Comparison of ENCODE assay signal across 16 mouse cellular contexts in the genomic region with DNA sequence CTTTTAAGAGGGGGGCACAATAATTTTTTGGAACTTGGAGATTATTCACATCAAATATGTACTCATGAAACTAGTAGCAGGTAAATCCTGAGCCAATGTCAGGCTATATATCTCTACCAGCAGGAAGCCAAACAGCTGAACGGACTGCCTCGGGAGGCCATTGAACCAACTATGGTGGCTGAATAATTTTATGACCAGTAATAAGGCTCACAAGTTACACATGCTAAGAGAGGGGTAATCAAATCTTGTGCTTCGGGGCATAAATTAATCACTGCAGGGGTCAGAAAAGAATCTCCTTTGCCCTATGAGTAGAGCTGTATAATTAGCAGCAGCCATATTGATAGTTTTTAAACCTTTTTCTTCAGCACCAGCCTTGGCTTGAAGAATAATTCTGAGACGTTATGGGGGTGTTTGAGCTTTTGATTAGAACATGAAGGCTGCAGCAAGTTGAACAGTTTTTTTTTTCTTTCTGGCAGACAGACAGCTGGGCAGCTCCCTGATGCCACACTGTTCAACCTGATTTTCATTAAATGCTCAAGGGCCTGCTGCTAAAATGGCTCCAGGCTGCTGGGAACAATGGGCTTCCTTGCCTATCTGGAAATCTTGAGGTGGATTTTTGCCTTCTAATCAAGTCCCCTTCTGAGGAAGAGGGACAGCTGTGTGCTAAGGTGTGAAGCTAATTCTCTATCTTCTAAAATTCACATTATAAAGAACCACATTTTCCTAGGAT.
DNase-seq lines count a peak whose midpoint lies in the region; ATAC-seq and TF ChIP-seq lines count a peak whose summit lies in the region.
"Had no signal": no experiment of that assay in that cellular context is flagged by ENCODE, and none has a peak within 500 bp of the region (broad histone marks: within the 10 kb centered on the region; RNA-seq: fewer than 3 reads in every experiment).

No protein-coding gene starts in this region.

- H3K9ac ChIP-seq in forebrain, embryonic 12.5 days: no peak overlapping the region
- H3K9ac ChIP-seq in forebrain, embryonic 16.5 days (replicated peaks; ENCODE audit: low read depth, low read length): no peak overlapping the region
- H3K9ac ChIP-seq in hindbrain, postnatal 0 days (replicated peaks; ENCODE audit: low read length): no peak overlapping the region
- no peak overlapping the region for H3K9ac ChIP-seq in midbrain, embryonic 16.5 days (ENCODE audit: low read depth, low read length)
- no peak overlapping the region for H3K9ac ChIP-seq in liver, postnatal 0 days (replicated peaks)
- H3K9ac ChIP-seq: liver, embryonic 13.5 days had no signal

- H3K4me3 ChIP-seq in forebrain, embryonic 12.5 days (replicated peaks): no peak overlapping the region
- no peak overlapping the region for H3K4me3 ChIP-seq in forebrain, embryonic 16.5 days (replicated peaks; ENCODE audit: low read length)
- no peak overlapping the region for H3K4me3 ChIP-seq in hindbrain, postnatal 0 days (ENCODE audit: low read length)
- H3K4me3 ChIP-seq in midbrain, embryonic 16.5 days (ENCODE audit: low read depth, low read length): no peak overlapping the region
- no peak overlapping the region for H3K4me3 ChIP-seq in liver, postnatal 0 days (ENCODE audit: low read depth, low read length)
- H3K4me3 ChIP-seq: heart, adult 2 months; left cerebral cortex, adult 2 months; liver, embryonic 13.5 days had no signal

- H3K36me3 ChIP-seq in forebrain, embryonic 12.5 days (replicated peaks): no peaks in the 10 kb centered on the region
- no peaks in the 10 kb centered on the region for H3K36me3 ChIP-seq in forebrain, embryonic 16.5 days (ENCODE audit: control insufficient read depth, insufficient read depth)
- H3K36me3 ChIP-seq in hindbrain, postnatal 0 days (ENCODE audit: insufficient read depth, low read length): no peaks in the 10 kb centered on the region
- no peaks in the 10 kb centered on the region for H3K36me3 ChIP-seq in midbrain, embryonic 16.5 days (ENCODE audit: control insufficient read depth, insufficient read depth, low read length)
- H3K36me3 ChIP-seq in liver, postnatal 0 days (replicated peaks; ENCODE audit: insufficient read depth, low read length): no peaks in the 10 kb centered on the region
- H3K36me3 ChIP-seq: liver, embryonic 13.5 days had no signal

- H3K27ac ChIP-seq in forebrain, embryonic 12.5 days: 0 out of 2 replicates have a peak overlapping the region, but pooled peaks have one; percentile 25
- no peak overlapping the region for H3K27ac ChIP-seq in forebrain, embryonic 16.5 days (ENCODE audit: low read length)
- H3K27ac ChIP-seq in hindbrain, postnatal 0 days: no peak overlapping the region
- H3K27ac ChIP-seq in midbrain, embryonic 16.5 days (ENCODE audit: low read length): peak overlapping the region; percentile 35; the same call in 1 of the 2 replicates
- H3K27ac ChIP-seq in liver, postnatal 0 days (ENCODE audit: low read depth): no peak overlapping the region
- H3K27ac ChIP-seq: heart, adult 2 months; left cerebral cortex, adult 2 months; liver, embryonic 13.5 days had no signal

- H3K4me1 ChIP-seq in forebrain, embryonic 12.5 days: 0 out of 2 replicates have a peak, but pooled peaks cover 5% of the 10 kb centered on the region
- H3K4me1 ChIP-seq in forebrain, embryonic 16.5 days (replicated peaks; ENCODE audit: control insufficient read depth, insufficient read depth, low read length): no peaks in the 10 kb centered on the region
- H3K4me1 ChIP-seq in hindbrain, postnatal 0 days (ENCODE audit: insufficient read depth, low read length): 0 out of 2 replicates have a peak, but pooled peaks cover 5% of the 10 kb centered on the region
- peaks cover 4% of the 10 kb centered on the region for H3K4me1 ChIP-seq in midbrain, embryonic 16.5 days (ENCODE audit: control insufficient read depth, insufficient read depth, low read length)
- no peaks in the 10 kb centered on the region for H3K4me1 ChIP-seq in liver, postnatal 0 days (ENCODE audit: insufficient read depth)
- H3K4me1 ChIP-seq: liver, embryonic 13.5 days had no signal

- 46% methylated on average over 4 of the region's 4 CpGs for WGBS in forebrain, embryonic 12.5 days
- 26% methylated on average over 4 of the region's 4 CpGs for WGBS in forebrain, embryonic 16.5 days
- 33% methylated on average over 4 of the region's 4 CpGs for WGBS in hindbrain, postnatal 0 days
- 25% methylated on average over 4 of the region's 4 CpGs for WGBS in midbrain, embryonic 16.5 days
- WGBS in liver, postnatal 0 days (ENCODE audit: insufficient replicate concordance): 68% methylated on average over 4 of the region's 4 CpGs

- peak; percentile 3 for DNase-seq in embryo, embryonic 11.5 days (ENCODE audit: low read depth, low spot score)
- DNase-seq in hindbrain, postnatal 0 days (ENCODE audit: low spot score): peak; percentile 10
- no peak for DNase-seq in liver, postnatal 0 days
- no peak for DNase-seq in right cerebral cortex, adult 2 months (ENCODE audit: low spot score in 2 of 2)
- DNase-seq in frontal cortex, postnatal 36 days (ENCODE audit: low spot score in 2 of 2): no peak
- DNase-seq: cerebellum, adult 11-12 months; heart, adult 2 months; heart, postnatal 10 days; kidney, adult 2 months; liver, embryonic 13.5 days; lung, postnatal 14 days; spleen, adult 18-20 months had no signal

- H3K27me3 ChIP-seq in forebrain, embryonic 12.5 days: no peaks in the 10 kb centered on the region
- H3K27me3 ChIP-seq in forebrain, embryonic 16.5 days (replicated peaks; ENCODE audit: control insufficient read depth, insufficient read depth, low read length): no peaks in the 10 kb centered on the region
- H3K27me3 ChIP-seq in hindbrain, postnatal 0 days (ENCODE audit: insufficient read depth, low read length): no peaks in the 10 kb centered on the region
- no peaks in the 10 kb centered on the region for H3K27me3 ChIP-seq in midbrain, embryonic 16.5 days (ENCODE audit: control insufficient read depth, insufficient read depth, low read depth, low read length)
- no peaks in the 10 kb centered on the region for H3K27me3 ChIP-seq in liver, postnatal 0 days (ENCODE audit: insufficient read depth, low read length)
- H3K27me3 ChIP-seq: liver, embryonic 13.5 days had no signal

- 0 out of 2 replicates have a peak, but pooled peaks have one; percentile 30 for ATAC-seq in forebrain, embryonic 12.5 days (ENCODE audit: low FRiP score)
- ATAC-seq in forebrain, embryonic 16.5 days: no peak
- ATAC-seq in hindbrain, postnatal 0 days: no peak
- ATAC-seq in midbrain, embryonic 16.5 days: peak; percentile 60; the same call in 1 of the 2 replicates
- ATAC-seq in liver, postnatal 0 days: no peak

- H3K4me2 ChIP-seq in forebrain, embryonic 12.5 days: no peak overlapping the region
- H3K4me2 ChIP-seq in forebrain, embryonic 16.5 days (ENCODE audit: low read length): no peak overlapping the region
- no peak overlapping the region for H3K4me2 ChIP-seq in hindbrain, postnatal 0 days (ENCODE audit: low read depth, low read length)
- no peak overlapping the region for H3K4me2 ChIP-seq in midbrain, embryonic 16.5 days (ENCODE audit: low read length)
- no peak overlapping the region for H3K4me2 ChIP-seq in liver, postnatal 0 days (ENCODE audit: low read depth, low read length)
- H3K4me2 ChIP-seq: liver, embryonic 13.5 days had no signal

- no peak for TF ChIP-seq CTCF in hindbrain, postnatal 0 days (IDR thresholded peaks at IDR 0.05; ENCODE audit: low read depth)
- TF ChIP-seq CTCF in liver, postnatal 0 days (IDR thresholded peaks at IDR 0.05; ENCODE audit: low read depth): no peak

- no peaks in the 10 kb centered on the region for H3K9me3 ChIP-seq in forebrain, embryonic 12.5 days
- no peaks in the 10 kb centered on the region for H3K9me3 ChIP-seq in forebrain, embryonic 16.5 days (ENCODE audit: control insufficient read depth, low read length)
- H3K9me3 ChIP-seq in hindbrain, postnatal 0 days (ENCODE audit: low read length): no peaks in the 10 kb centered on the region
- no peaks in the 10 kb centered on the region for H3K9me3 ChIP-seq in midbrain, embryonic 16.5 days (replicated peaks; ENCODE audit: control insufficient read depth, low read length, poor library complexity, severe bottlenecking)
- no peaks in the 10 kb centered on the region for H3K9me3 ChIP-seq in liver, postnatal 0 days (ENCODE audit: low read length)
- H3K9me3 ChIP-seq: liver, embryonic 13.5 days had no signal

- no peak for TF ChIP-seq EP300 in liver, postnatal 0 days (IDR thresholded peaks at IDR 0.05; ENCODE audit: low read depth)

Comparison
In these comparisons a context has a peak if more than half of its experiments do, and no peak if none do; other contexts are left out.
1. ATAC-seq: peak in forebrain, embryonic 12.5 days (single experiment) and midbrain, embryonic 16.5 days (single experiment); none in forebrain, embryonic 16.5 days (single experiment), hindbrain, postnatal 0 days (single experiment) and liver, postnatal 0 days (single experiment).
2. H3K27ac ChIP-seq: peak in forebrain, embryonic 12.5 days (single experiment) and midbrain, embryonic 16.5 days (single experiment); none in forebrain, embryonic 16.5 days (single experiment), hindbrain, postnatal 0 days (single experiment) and liver, postnatal 0 days (single experiment).
3. DNase-seq: peak in embryo, embryonic 11.5 days (single experiment) and hindbrain, postnatal 0 days (single experiment); none in liver, postnatal 0 days (single experiment), right cerebral cortex, adult 2 months (0 of 2) and frontal cortex, postnatal 36 days (0 of 2).